Mouse (Mus musculus) liver, embryonic 13.5 days (tissue): ENCODE results near the gene Vat1l. TPM values are rescaled to one million over a fixed set of nuclear protein-coding genes. Genes with fewer than 3 reads are reported as not detected.
A peak's percentile ranks its signal among the peaks of the same experiment; 100 is the strongest.

Source experiments
- ATAC-seq: fragments of 200-750 bp; cut with Nextera tagmentation; 2 replicates; pipeline ENCODE4 v1.8.0; 2017; ENCODE audit warnings: low read depth, mild to moderate bottlenecking, moderate number of reproducible peaks, moderate library complexity
- DNase-seq: peaks from one replicate; pipeline ENCODE4 v3.0.0; 2022
- H3K27ac ChIP-seq: fragments of 300-500 bp; sonication (generic); 2 replicates; pipeline ENCODE4 v1.5.1; 2015; ENCODE audit warnings: moderate library complexity, mild to moderate bottlenecking, inconsistent platforms
- H3K27me3 ChIP-seq: fragments of 300-500 bp; sonication (generic); 2 replicates; pipeline ENCODE4 v1.6.1; 2015; ENCODE audit warnings: mild to moderate bottlenecking, inconsistent platforms
- H3K36me3 ChIP-seq: fragments of 300-500 bp; sonication (generic); 2 replicates; pipeline ENCODE4 v1.6.1; 2015; ENCODE audit warnings: mild to moderate bottlenecking, inconsistent platforms
- H3K4me1 ChIP-seq: fragments of 300-500 bp; sonication (generic); replicated peaks from 2 replicates; pipeline ENCODE4 v1.6.1; 2015; ENCODE audit warnings: inconsistent platforms
- H3K4me2 ChIP-seq: fragments of 300-500 bp; sonication (generic); 2 replicates; pipeline ENCODE4 v1.6.1; 2015; ENCODE audit warnings: inconsistent platforms, mild to moderate bottlenecking, moderate library complexity
- H3K4me3 ChIP-seq: fragments of 300-500 bp; sonication (generic); replicated peaks from 2 replicates; pipeline ENCODE4 v1.5.1; 2015; ENCODE audit warnings: mild to moderate bottlenecking, inconsistent platforms
- H3K9ac ChIP-seq: fragments of 300-500 bp; sonication (generic); 2 replicates; pipeline ENCODE4 v1.6.1; 2015; ENCODE audit warnings: mild to moderate bottlenecking, inconsistent platforms
- H3K9me3 ChIP-seq: fragments of 300-500 bp; sonication (generic); replicated peaks from 2 replicates; pipeline ENCODE4 v1.6.1; 2016; ENCODE audit warnings: inconsistent platforms
- WGBS: fragments of 180-500 bp; shearing (Covaris S2); methylation state at CpG from one replicate; pipeline ENCODE4 v1.1.7; 2015; ENCODE audit not compliant: insufficient replicate concordance; 5-methylcytosine and 5-hydroxymethylcytosine counted together
- polyA plus RNA-seq: library from polyadenylated mRNA; unstranded; fragments of >200 nt; fragmentation: Nextera tagmentation; extraction: Ambion mirVana; gene quantifications from 2 replicates; pipeline ENCODE4 v1.2.1, GENCODE M21; 2015

Gene Vat1l
- 0.06 and 0.07 TPM in 2 replicates for polyA plus RNA-seq

GRCm38 (mm10) chr8:114205221-114205901 lies at the start of gene Vat1l:
TSS of gene Vat1l (plus strand) at chr8:114205612.
- no peak within 1 kb of the TSS for H3K27ac ChIP-seq
- H3K9me3 ChIP-seq = no peaks in the 10 kb centered on the region
- under 1% methylated on average over 38 of the region's 39 CpGs for WGBS
- ATAC-seq = no peak
- H3K9ac ChIP-seq = no peak within 1 kb of the TSS
- H3K36me3 ChIP-seq = no peaks in the 10 kb centered on the region
- DNase-seq = no peak
- H3K4me3 ChIP-seq = peak within 1 kb of the TSS; percentile 26
- H3K4me2 ChIP-seq = peak within 1 kb of the TSS; percentile 36
- peaks cover 41% of the 10 kb centered on the region for H3K27me3 ChIP-seq
- no peaks in the 10 kb centered on the region for H3K4me1 ChIP-seq

DNA sequence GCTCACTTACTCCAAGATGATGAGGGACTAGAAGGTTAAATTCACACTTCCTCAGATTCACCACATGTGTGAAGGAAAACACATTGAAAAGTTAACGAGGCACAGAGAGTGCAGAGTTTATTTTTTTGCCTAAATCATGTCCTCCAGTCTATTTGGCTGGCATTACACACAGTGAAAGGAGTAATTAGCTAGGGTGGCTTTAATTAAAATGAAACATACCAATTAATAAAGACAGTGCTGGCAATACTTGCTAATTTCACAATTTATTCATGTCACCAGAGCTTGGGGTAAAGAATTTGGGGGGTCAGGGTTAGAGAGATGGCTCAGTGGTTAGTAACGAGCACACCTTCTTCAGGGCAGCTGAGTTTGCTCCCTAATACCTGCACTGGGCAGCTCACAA lies 46.8 kb upstream of the Vat1l start:
- H3K9me3 ChIP-seq = no peaks in the 10 kb centered on the region
- no peak overlapping the region for H3K4me3 ChIP-seq
- ATAC-seq = no peak
- H3K36me3 ChIP-seq = no peaks in the 10 kb centered on the region
- no peak for DNase-seq
- no peaks in the 10 kb centered on the region for H3K4me1 ChIP-seq
- no peak overlapping the region for H3K4me2 ChIP-seq
- 41% methylated on average over 2 of the region's 2 CpGs for WGBS
- no peak overlapping the region for H3K27ac ChIP-seq
- H3K9ac ChIP-seq = no peak overlapping the region
- no peaks in the 10 kb centered on the region for H3K27me3 ChIP-seq

DNA sequence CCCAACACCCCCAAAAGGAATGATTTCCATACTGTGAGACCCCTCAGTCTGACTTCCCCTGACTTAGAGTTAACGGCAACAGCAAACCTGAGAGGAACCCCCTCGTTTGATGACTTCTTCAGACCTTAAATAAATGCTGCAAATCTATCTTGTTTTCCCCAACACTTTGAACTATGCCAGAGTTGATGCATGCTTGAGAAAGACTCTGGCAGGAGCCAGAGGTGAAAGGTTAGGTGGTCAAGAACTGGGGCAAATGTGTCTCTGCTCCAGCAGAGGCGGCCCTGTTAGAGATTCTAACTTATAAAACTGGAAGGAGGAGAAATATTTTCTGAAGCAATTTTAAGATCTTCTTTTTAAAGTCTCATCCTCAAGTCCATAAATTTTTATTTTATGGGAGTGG lies 45.7 kb upstream of the Vat1l start:
- Histone ChIP-seq H3K36me3 (no peaks in the 10 kb centered on the region), H3K4me3 (no peak overlapping the region), H3K9me3 (no peaks in the 10 kb centered on the region), H3K27me3 (no peaks in the 10 kb centered on the region), H3K4me2 (no peak overlapping the region), H3K9ac (no peak overlapping the region), H3K27ac (no peak overlapping the region), H3K4me1 (no peaks in the 10 kb centered on the region)
- ATAC-seq (no peak), DNase-seq (no peak)
- WGBS = 58% methylated on average over 3 of the region's 3 CpGs

- H3K9ac ChIP-seq = no peak overlapping the region
- H3K4me1 ChIP-seq = no peaks in the 10 kb centered on the region
- H3K36me3 ChIP-seq = no peaks in the 10 kb centered on the region
- WGBS = 63% methylated on average over 3 of the region's 3 CpGs
- H3K4me3 ChIP-seq = no peak overlapping the region
- no peaks in the 10 kb centered on the region for H3K27me3 ChIP-seq
- DNase-seq (no peak), ATAC-seq (no peak)
- H3K4me2 ChIP-seq = no peak overlapping the region
- no peaks in the 10 kb centered on the region for H3K9me3 ChIP-seq
- H3K27ac ChIP-seq = no peak overlapping the region
These were observed 41.5 kb upstream of the Vat1l start for GRCm38 (mm10) chr8:114163871-114164270.

GRCm38 (mm10) chr8:114164444-114165096 lies 40.8 kb upstream of the Vat1l start:
- 63% methylated on average over 6 of the region's 6 CpGs for WGBS
- H3K9ac ChIP-seq = no peak overlapping the region
- no peaks in the 10 kb centered on the region for H3K4me1 ChIP-seq
- H3K27ac ChIP-seq = no peak overlapping the region
- ATAC-seq (no peak), DNase-seq (no peak)
- H3K36me3 ChIP-seq = no peaks in the 10 kb centered on the region
- no peak overlapping the region for H3K4me3 ChIP-seq
- no peaks in the 10 kb centered on the region for H3K9me3 ChIP-seq
- H3K4me2 ChIP-seq = no peak overlapping the region
- no peaks in the 10 kb centered on the region for H3K27me3 ChIP-seq

- H3K4me3 ChIP-seq = no peak overlapping the region
- no peaks in the 10 kb centered on the region for H3K4me1 ChIP-seq
- ATAC-seq = no peak
- no peaks in the 10 kb centered on the region for H3K27me3 ChIP-seq
- no peaks in the 10 kb centered on the region for H3K36me3 ChIP-seq
- no peak for DNase-seq
- no peaks in the 10 kb centered on the region for H3K9me3 ChIP-seq
- WGBS = 56% methylated on average over 2 of the region's 2 CpGs
- no peak overlapping the region for H3K9ac ChIP-seq
- no peak overlapping the region for H3K4me2 ChIP-seq
- H3K27ac ChIP-seq = no peak overlapping the region
These were observed 39.7 kb upstream of the Vat1l start for GRCm38 (mm10) chr8:114165741-114166140.

- Histone ChIP-seq H3K4me3 (no peak overlapping the region), H3K4me1 (no peaks in the 10 kb centered on the region), H3K36me3 (no peaks in the 10 kb centered on the region), H3K9ac (no peak overlapping the region), H3K9me3 (no peaks in the 10 kb centered on the region), H3K27me3 (no peaks in the 10 kb centered on the region), H3K27ac (no peak overlapping the region), H3K4me2 (no peak overlapping the region)
- ATAC-seq (no peak), DNase-seq (no peak)
- 47% methylated on average over 3 of the region's 3 CpGs for WGBS
These were observed 28.7 kb upstream of the Vat1l start for GRCm38 (mm10) chr8:114176721-114177120.

DNA sequence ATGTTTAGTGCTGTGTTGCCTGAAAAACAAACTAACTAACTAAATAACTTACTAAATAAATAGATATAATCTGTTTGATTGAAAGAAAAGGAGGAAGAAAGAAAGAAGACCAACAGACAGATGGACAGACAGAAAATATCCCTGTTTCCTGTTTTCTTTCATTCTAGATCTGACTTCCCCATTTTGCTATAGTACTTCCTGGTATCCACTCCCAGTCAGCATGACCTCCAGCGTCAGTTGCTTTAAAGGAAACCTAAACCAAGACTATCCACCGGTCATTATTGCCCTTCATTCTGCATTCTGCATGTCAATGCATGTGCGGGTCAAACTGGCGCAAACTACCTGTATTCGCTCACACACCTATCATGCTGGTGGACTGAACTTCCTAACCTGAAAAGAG lies 12.1 kb upstream of the Vat1l start:
- H3K9me3 ChIP-seq = no peaks in the 10 kb centered on the region
- no peak overlapping the region for H3K27ac ChIP-seq
- H3K4me1 ChIP-seq = no peaks in the 10 kb centered on the region
- WGBS = 53% methylated on average over 5 of the region's 5 CpGs
- no peak for DNase-seq
- H3K4me3 ChIP-seq = no peak overlapping the region
- H3K4me2 ChIP-seq = no peak overlapping the region
- H3K9ac ChIP-seq = no peak overlapping the region
- no peak for ATAC-seq
- no peaks in the 10 kb centered on the region for H3K36me3 ChIP-seq
- H3K27me3 ChIP-seq = no peaks in the 10 kb centered on the region

DNA sequence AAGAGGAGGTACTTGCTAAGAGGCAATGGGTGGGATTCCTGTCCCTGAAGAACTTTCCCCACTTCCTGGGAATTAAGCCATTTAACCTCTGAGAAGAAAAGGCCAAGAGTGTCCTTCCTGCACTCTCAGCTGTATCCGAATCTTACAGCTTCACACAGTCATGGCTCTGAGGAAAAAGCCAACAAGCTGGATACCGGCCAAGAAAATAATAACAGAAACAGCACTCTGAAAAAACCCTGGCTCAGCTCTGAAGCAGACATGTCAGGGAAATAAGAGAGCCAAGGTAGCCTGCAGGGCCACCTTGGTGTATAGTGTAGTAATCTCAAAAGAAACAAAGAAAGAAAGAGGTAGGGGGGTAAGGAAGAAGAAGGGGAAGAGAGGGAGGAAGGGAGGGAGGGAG lies 6.4 kb upstream of the Vat1l start:
- DNase-seq (no peak), ATAC-seq (no peak)
- no peaks in the 10 kb centered on the region for H3K9me3 ChIP-seq
- H3K4me1 ChIP-seq = no peaks in the 10 kb centered on the region
- peaks cover 9% of the 10 kb centered on the region; the same call in 1 of the 2 replicates for H3K27me3 ChIP-seq
- no peak overlapping the region for H3K27ac ChIP-seq
- WGBS = 40% methylated on average over 2 of the region's 2 CpGs
- no peak overlapping the region for H3K4me3 ChIP-seq
- H3K36me3 ChIP-seq = no peaks in the 10 kb centered on the region
- no peak overlapping the region for H3K9ac ChIP-seq
- no peak overlapping the region for H3K4me2 ChIP-seq

DNA sequence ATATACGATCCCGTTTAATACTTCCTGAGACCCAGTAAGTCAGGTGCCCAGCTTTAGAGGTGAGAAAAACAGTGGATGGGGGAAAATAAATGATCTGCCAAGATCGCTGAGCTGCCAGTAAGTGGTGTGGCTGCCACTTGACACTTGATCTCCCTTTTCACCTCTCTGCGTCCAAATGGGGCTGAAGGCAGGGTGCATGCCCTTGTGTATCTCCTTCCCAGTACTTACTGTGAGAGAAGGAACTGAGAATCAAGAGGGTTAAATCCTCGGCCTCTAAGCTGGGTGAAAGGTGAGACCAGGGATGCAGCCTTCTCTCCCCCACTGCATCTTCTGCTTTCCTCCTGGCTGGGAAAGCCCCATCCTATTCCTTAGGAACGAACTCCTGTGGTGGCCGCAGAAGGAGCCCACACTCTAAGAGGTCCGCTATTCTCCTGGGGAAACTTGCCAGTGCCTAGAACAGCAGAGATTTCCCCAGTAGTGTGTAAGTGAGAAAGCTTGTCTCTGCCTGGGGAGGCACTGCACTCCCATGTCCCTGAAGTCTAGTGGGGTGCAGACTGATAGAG lies 1.1 kb downstream of the Vat1l start:
- ATAC-seq (no peak), DNase-seq (no peak)
- peaks cover 41% of the 10 kb centered on the region for H3K27me3 ChIP-seq
- H3K9ac ChIP-seq = no peak overlapping the region
- no peaks in the 10 kb centered on the region for H3K4me1 ChIP-seq
- H3K4me2 ChIP-seq = no peak overlapping the region
- no peaks in the 10 kb centered on the region for H3K9me3 ChIP-seq
- no peak overlapping the region for H3K27ac ChIP-seq
- no peaks in the 10 kb centered on the region for H3K36me3 ChIP-seq
- WGBS = 7% methylated on average over 8 of the region's 8 CpGs
- no peak overlapping the region for H3K4me3 ChIP-seq

DNA sequence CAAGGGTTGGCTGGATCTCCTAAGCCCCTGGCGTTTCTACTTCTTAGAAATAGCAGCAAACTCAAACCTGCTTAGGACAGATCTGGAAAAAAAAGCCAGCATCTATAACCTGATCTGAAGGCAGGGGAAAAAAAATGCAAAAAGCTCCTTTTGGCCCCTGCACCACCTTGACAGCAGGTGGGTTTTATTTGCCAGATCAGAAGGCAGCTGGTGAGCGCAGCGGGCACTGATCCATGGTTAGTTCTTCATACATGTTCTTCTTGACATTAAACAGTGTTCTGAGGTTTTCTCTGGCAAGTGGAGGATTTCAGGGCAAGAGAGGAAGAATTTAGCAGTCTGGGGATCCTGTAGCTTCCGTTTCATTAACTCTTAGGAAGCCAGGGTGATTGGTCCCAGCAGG lies 1.6 kb downstream of the Vat1l start:
- H3K27me3 ChIP-seq = peaks cover 41% of the 10 kb centered on the region
- no peaks in the 10 kb centered on the region for H3K4me1 ChIP-seq
- no peak overlapping the region for H3K27ac ChIP-seq
- H3K4me2 ChIP-seq = no peak overlapping the region
- ATAC-seq (no peak), DNase-seq (no peak)
- no peaks in the 10 kb centered on the region for H3K9me3 ChIP-seq
- no peak overlapping the region for H3K9ac ChIP-seq
- H3K4me3 ChIP-seq = no peak overlapping the region
- no peaks in the 10 kb centered on the region for H3K36me3 ChIP-seq
- WGBS = 39% methylated on average over 4 of the region's 4 CpGs

- Histone ChIP-seq H3K4me2 (no peak overlapping the region), H3K9ac (no peak overlapping the region), H3K27ac (no peak overlapping the region), H3K27me3 (no peaks in the 10 kb centered on the region), H3K9me3 (no peaks in the 10 kb centered on the region), H3K36me3 (no peaks in the 10 kb centered on the region), H3K4me1 (no peaks in the 10 kb centered on the region), H3K4me3 (no peak overlapping the region)
- ATAC-seq (no peak), DNase-seq (no peak)
- WGBS = 65% methylated on average over 3 of the region's 3 CpGs
These were observed 15.4 kb downstream of the Vat1l start for GRCm38 (mm10) chr8:114220779-114221178.
